Mouse (Mus musculus): Measurements from ENCODE around the gene Gm13030.

DNA sequence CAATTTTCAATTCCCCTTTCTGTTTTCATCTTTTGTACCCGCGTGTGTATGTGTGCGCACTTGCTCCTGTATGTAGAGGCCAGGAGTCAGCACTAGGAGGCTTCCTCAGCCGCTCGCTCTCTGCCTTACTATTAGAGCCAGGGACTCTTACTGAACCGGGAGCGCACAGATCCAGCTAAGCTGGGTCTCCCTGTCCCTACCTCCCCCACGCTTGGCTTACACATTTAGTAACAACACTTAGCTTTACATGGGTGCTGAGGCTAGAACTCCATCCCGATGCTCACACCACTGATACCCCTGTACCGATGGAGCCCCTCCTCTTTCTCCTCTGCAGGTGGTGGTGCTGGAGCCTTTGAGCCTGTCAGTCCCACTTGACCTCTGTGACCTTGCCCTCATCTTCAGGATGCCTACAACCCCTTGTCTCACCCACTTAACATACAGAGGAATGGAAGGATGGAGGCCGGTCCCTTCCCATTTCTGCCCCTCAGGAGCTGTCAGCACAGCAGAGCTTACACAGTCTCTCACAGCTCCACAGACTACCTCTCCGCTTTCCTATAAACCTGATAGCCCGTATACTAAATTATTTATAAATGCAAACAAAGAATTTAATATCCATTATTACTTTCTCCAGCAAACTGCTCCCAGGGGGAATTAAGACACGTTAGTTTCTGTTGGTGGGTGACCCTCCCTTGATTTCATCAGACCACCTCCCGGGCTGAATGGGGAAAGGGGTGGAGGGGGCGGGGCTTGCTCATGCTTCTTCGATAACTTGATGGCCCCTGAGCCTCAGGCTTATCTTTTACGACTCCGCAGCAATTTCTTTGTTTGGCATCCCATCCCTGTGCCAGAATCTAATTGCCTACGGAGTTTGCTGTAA is 47.7 kb upstream of the Gm13030 start:
- no peak for TF ChIP-seq CTCF (IDR thresholded peaks at IDR 0.05)
- no peak for TF ChIP-seq EP300 (IDR thresholded peaks at IDR 0.05)

Measured in lung, postnatal 0 days (tissue).